In the genomic region with DNA sequence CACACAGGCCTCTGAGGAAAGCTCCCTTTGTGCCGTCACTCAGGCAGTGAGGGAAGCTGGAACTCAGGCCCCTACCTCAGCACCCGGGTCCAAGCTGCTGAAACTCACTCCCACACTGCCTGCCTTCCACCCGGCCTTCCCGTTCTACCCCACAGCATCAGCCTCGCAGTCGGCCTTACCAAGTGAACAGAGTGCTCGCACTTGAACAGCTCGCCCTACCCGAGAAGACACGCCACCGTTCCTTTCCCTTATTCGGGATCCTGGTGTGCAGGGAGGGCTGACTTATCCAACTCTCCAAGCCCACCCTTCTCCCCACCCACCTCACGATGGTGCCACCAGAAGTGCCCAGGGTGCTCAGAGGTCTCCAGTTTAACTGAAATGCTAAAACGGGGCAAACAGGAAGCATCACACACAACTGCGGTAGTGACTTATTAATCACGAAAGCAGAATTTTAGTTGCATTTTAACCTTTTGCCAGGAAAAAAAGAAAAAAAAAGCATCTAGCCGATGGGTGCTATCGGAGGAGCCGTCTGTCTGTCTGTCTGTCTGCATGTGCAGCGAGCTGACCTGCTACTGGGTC, we compare ENCODE assay signal across 10 mouse cellular contexts. TPM values are rescaled to one million over a fixed set of nuclear protein-coding genes. Genes with fewer than 3 reads are reported as not detected.
A peak's percentile ranks its signal among the peaks of the same experiment; 100 is the strongest.
DNase-seq lines count a peak whose midpoint lies in the region; TF ChIP-seq lines count a peak whose summit lies in the region.
"Had no signal": no experiment of that assay in that cellular context is flagged by ENCODE, and none has a peak within 500 bp of the region (broad histone marks: within the 10 kb centered on the region; RNA-seq: fewer than 3 reads in every experiment).

No protein-coding gene starts in this region.

- H3K9ac ChIP-seq in heart, adult 2 months (ENCODE audit: low read depth, low read length) = peak overlapping the region; percentile 23; the same call in 1 of the 2 replicates

- DNase-seq in heart, adult 2 months = no peak
- DNase-seq in heart, postnatal 10 days = no peak
- peak; percentile 76 for DNase-seq in induced T-regulatory cell, adult 2 months (ENCODE audit: low read depth)
- DNase-seq in naive thymus-derived CD4-positive, alpha-beta T cell, adult 2 months (ENCODE audit: low read depth) = peak; percentile 62
- no peak for DNase-seq in adrenal gland, adult 8-10 months
- DNase-seq in left cerebral cortex, adult 2 months (ENCODE audit: extremely low spot score in 1 of 2, low spot score in 2 of 2) = no peak
- no peak for DNase-seq in lung, adult 18-20 months

- peaks cover 4% of the 10 kb centered on the region for H3K79me2 ChIP-seq in heart, adult 2 months (replicated peaks; ENCODE audit: control insufficient read depth, insufficient read depth, low read length)

- no peaks in the 10 kb centered on the region for H3K36me3 ChIP-seq in heart, adult 2 months (ENCODE audit: control insufficient read depth, insufficient read depth, low read length)

- no peak for TF ChIP-seq POLR2A in heart, adult 2 months (IDR thresholded peaks at IDR 0.05; ENCODE audit: insufficient read depth, low read depth, low read length)
- no peak for TF ChIP-seq POLR2A in bone marrow macrophage, adult 2 months (IDR thresholded peaks at IDR 0.05; ENCODE audit: borderline replicate concordance, low read depth, low read length)

- H3K4me1 ChIP-seq in heart, adult 2 months (ENCODE audit: control insufficient read depth, insufficient read depth, low read length) = peaks cover 17% of the 10 kb centered on the region
- peaks cover 57% of the 10 kb centered on the region for H3K4me1 ChIP-seq in bone marrow macrophage, adult 2 months (ENCODE audit: control insufficient read depth, insufficient read depth, low read length)

- H3K4me3 ChIP-seq in heart, adult 2 months = no peak overlapping the region
- H3K4me3 ChIP-seq in bone marrow macrophage, adult 2 months (ENCODE audit: insufficient read depth, low read length) = peak overlapping the region; percentile 56
- H3K4me3 ChIP-seq in left cerebral cortex, adult 2 months = no peak overlapping the region

- TF ChIP-seq EP300 in heart, adult 2 months (IDR thresholded peaks at IDR 0.05; ENCODE audit: insufficient read depth, low read depth, low read length) = no peak

- intact Hi-C loops in heart, adult 2 months (cut with DNase I) = loop anchor here (5.0 kb wide), 1 partner anchor 147 kb away; a partner anchor contains a TSS
- intact Hi-C loops in heart, postnatal 10 days (cut with DNase I) = no loop called here
- intact Hi-C loops in left cerebral cortex, adult 2 months (cut with DNase I) = loop anchor here (5.0 kb wide), 2 partner anchors 48 to 92 kb away; a partner anchor contains a TSS

- WGBS in heart, adult 2 months = 88% methylated on average over 20 of the region's 20 CpGs

- no peaks in the 10 kb centered on the region for H3K27me3 ChIP-seq in heart, adult 2 months (ENCODE audit: control insufficient read depth, insufficient read depth, low read length)

- no peak overlapping the region for H3K27ac ChIP-seq in heart, adult 2 months
- peak overlapping the region; percentile 83 for H3K27ac ChIP-seq in bone marrow macrophage, adult 2 months (ENCODE audit: insufficient read depth, low read depth, low read length)
- H3K27ac ChIP-seq in left cerebral cortex, adult 2 months = no peak overlapping the region

- TF ChIP-seq CTCF in heart, adult 2 months (IDR thresholded peaks at IDR 0.05) = no peak
- TF ChIP-seq CTCF in bone marrow macrophage, adult 2 months (IDR thresholded peaks at IDR 0.05; ENCODE audit: low read depth, low read length) = no peak
- no peak for TF ChIP-seq CTCF in left cerebral cortex, adult 2 months (IDR thresholded peaks at IDR 0.05)

RNA-seq across cellular contexts. Expression of a gene that starts 2.8 kb away (rescaled TPM):
- total RNA-seq in heart, adult 2 months (2021) = 1 to 10 TPM; 3.0 to 3.4 TPM
- polyA plus RNA-seq in heart, adult 2 months (2012; rRNA removed) = 3.7 and 4.5 TPM in 2 replicates
- total RNA-seq in heart, postnatal 10 days (2021) = 1 to 10 TPM; 3.8 to 4.3 TPM
- 17.9 and 18.7 TPM in 2 replicates for polyA plus RNA-seq in bone marrow macrophage, adult 2 months (2012; ENCODE audit: insufficient read depth, insufficient read length, missing spikeins)
- total RNA-seq in adrenal gland, adult 8-10 months (2022) = 10 to 100 TPM in 1 of 4 experiments, 1 to 10 TPM in 3; 7.1 to 11.8 (median 9.0) TPM
- 1 to 10 TPM; 4.4 to 4.9 TPM for total RNA-seq in left cerebral cortex, adult 2 months (2021)

RNA-seq across cellular contexts. Expression of a gene that starts 46.3 kb away (rescaled TPM):
- not detected for total RNA-seq in heart, adult 2 months (2021)
- not detected in 2 replicates for polyA plus RNA-seq in heart, adult 2 months (2012; rRNA removed)
- total RNA-seq in heart, postnatal 10 days (2021) = not detected
- not detected in 2 replicates for polyA plus RNA-seq in bone marrow macrophage, adult 2 months (2012; ENCODE audit: insufficient read depth, insufficient read length, missing spikeins)
- not detected for total RNA-seq in adrenal gland, adult 8-10 months (2022)
- total RNA-seq in left cerebral cortex, adult 2 months (2021) = 1 to 10 TPM; 1.7 to 2.9 TPM
- total RNA-seq: heart, adult 8-10 months had no signal
- polyA plus RNA-seq: limb, embryonic 14.5 days had no signal

RNA-seq across cellular contexts. Expression of a gene that starts 56.2 kb away (rescaled TPM):
- total RNA-seq in heart, adult 2 months (2021) = not detected
- 0.21 TPM in 1 of 2 replicates, not detected in the other for polyA plus RNA-seq in heart, adult 2 months (2012; rRNA removed)
- total RNA-seq in heart, postnatal 10 days (2021) = not detected
- polyA plus RNA-seq in bone marrow macrophage, adult 2 months (2012; ENCODE audit: insufficient read depth, insufficient read length, missing spikeins) = not detected in 2 replicates
- total RNA-seq in adrenal gland, adult 8-10 months (2022) = under 1 TPM in 3 of 4 experiments, not detected in 1; 0.27 to 0.83 (median 0.66) TPM
- 1 to 10 TPM; 2.2 to 2.7 TPM for total RNA-seq in left cerebral cortex, adult 2 months (2021)
- total RNA-seq: heart, adult 8-10 months had no signal

Comparison
In these comparisons a context has a peak if more than half of its experiments do, and no peak if none do; other contexts are left out.
1. DNase-seq: peak in induced T-regulatory cell, adult 2 months (single experiment) and naive thymus-derived CD4-positive, alpha-beta T cell, adult 2 months (single experiment); none in heart, adult 2 months (0 of 2), heart, postnatal 10 days (0 of 2), adrenal gland, adult 8-10 months (single experiment), left cerebral cortex, adult 2 months (0 of 2) and lung, adult 18-20 months (0 of 2).